Mouse (Mus musculus) retina, embryonic 14.5 days (tissue): ENCODE measurements around the gene Cort.
"Not testable (repeated sequence)": the region's sequence is repeated elsewhere in the genome, so short reads cannot be mapped to it uniquely, and the experiment has no call there.

Source experiments
- DNase-seq: peaks from one replicate; pipeline ENCODE4 v3.0.0-alpha.2; 2015; ENCODE audit warnings: low spot score

Cort gene

DNA sequence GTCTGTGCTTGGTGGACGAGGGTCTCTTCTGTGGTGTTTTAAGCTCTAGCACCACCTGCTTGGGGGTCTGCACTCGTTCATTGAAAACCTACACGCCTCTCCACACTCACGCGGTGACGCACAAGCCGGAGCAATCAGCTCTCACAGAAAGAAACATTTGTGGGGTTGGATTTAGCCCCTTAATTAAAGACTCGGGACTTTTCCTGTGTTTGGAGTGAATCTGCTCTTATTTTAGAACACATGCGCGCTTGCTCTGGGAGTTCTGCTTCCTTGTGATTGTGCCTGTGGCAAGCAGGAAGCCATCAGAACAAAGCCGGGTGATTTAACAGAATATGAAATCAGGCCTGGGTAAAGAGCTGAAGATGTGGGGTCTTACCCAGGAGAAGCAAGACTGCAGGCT, at the start of gene Cort:
TSS of gene Cort (minus strand) at position 101 of the 400 bp plus-strand sequence.
- DNase-seq: no peak

DNA sequence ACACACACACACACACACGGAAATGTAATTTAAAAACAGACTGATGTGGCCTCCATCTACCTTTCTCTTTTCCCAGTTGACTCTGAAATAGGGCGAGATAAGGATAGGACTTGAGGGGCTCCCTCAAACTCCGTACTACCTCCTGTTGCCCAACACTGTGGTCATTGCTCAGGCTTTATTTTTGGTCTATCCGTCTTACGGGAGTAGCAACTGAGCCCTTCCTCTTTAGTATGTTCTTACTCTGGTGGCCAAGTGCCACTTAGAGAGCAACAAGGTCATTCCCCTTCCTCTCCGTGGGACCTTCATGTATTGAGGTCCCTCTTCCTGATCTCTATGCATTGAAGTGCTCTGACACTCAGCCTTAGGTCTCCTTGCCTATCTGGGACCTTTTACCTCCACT, 47.1 kb upstream of the Cort start:
- no peak for DNase-seq

DNA sequence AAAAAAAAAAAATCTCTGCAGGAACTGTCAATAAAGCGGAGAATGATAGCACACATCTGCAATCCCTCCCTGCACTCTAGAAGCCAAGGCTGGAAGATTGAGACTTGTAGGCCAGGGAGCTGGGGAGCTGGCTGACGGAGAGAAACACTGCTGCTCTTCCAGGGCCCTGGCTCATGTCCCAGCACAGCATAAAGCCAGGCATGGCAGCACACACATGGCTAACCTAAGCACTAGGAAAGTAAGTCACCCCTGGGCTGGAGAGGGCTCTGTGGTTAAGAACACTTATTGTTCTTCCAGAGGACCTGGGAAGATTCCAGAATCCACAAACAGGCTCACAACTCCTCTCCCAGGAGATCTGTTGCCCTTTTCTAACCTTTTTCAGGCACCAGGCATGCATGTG, 46.1 kb upstream of the Cort start:
- DNase-seq: no peak

DNA sequence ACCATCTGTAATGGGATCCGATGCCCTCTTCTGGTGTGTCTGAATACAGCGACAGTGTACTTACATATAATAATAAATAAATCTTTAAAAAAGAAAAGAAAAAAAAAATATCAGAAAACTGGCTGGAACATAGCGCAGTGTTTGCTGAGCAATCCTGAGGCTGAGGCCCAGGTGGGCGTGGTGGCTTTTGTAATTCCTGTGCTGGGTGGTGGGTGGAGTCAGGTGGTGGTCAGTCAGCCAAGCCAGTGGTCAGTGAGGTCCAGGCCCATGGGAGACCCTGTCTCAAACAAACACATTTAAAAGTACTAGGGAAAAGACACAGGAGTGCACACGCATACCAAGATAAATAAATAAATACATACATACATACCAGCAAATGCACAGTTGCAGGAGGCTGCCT, 45.5 kb upstream of the Cort start:
- DNase-seq: no peak

DNA sequence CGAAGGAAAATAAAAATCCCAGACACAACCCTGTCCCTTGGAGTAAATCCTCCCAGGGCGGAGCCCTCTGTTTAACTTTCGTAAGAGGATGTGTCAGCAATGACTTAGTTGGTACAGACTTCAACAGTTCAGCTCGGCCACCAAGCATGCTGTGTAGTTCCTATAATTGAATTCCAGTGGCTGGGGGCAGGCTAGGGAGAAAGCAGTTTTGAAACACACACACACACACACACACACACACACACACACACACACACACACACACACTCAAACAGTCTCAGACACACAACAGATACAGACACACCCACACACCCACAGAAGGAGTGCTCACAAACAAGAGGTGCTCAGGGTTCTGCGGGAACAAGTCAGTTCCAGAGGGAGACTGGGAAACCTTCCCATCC, 45.0 kb upstream of the Cort start:
- no peak for DNase-seq

DNA sequence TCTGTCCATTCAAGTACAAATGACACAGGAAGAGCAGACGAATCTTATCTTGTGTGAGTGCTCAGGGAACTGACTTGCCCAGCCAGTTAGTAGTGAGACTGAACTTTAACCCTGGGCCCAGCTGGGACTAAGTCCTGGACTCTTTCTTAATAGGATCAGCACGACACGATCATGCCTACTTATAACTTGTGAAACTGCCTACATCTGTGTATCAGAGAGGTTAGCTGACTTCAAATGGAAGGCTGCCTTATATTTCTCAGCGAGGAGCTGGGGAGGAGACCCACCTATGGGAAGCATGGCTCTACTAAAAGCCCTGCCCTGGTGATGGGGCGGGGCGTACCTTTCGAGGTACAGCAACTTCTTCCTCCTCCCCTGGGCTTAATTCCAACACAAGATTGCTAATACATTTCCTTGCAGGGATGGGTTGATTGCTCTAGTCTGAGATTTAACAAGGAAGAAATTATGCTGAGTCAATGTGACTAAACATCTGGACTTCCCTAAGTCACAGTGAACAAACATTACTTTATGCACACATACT, 43.9 kb upstream of the Cort start:
- no peak for DNase-seq

DNA sequence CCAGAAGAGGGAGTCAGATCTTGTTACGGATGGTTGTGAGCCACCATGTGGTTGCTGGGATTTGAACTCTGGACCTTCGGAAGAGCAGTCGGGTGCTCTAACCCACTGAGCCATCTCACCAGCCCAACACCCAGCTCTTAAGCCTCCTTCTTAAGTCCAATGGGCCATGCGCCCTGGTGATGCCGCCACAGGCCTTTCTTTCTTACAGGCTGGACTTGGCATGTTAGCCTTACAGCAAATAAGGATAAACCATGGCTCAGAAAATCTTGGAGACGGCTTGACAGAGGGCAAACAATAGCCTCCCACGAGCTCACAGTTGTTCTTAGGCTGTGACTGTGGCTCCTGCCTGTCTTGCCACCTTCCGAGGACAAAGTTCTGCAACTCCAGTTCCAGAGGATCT, 43.4 kb upstream of the Cort start:
- DNase-seq: not testable (repeated sequence)

DNA sequence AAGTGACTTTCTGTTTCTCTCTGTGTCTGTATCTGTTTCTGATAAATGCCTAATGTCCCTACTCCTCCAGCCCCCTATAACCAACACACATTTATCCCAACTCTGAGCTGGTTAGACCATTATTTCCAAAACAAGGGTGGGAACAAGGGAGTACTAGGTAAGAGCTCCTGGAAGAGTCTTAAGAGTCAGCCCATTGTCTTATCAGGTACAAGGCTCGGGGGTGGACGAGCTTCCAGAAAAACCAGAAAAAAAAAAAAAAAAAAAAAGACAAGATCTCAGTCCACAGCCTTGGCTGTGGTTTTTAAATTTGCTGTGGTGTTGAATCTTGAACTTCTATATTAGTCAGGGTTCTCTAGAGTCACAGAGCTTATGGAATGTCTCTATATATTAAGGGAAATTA, 41.5 kb upstream of the Cort start:
- no peak for DNase-seq

DNA sequence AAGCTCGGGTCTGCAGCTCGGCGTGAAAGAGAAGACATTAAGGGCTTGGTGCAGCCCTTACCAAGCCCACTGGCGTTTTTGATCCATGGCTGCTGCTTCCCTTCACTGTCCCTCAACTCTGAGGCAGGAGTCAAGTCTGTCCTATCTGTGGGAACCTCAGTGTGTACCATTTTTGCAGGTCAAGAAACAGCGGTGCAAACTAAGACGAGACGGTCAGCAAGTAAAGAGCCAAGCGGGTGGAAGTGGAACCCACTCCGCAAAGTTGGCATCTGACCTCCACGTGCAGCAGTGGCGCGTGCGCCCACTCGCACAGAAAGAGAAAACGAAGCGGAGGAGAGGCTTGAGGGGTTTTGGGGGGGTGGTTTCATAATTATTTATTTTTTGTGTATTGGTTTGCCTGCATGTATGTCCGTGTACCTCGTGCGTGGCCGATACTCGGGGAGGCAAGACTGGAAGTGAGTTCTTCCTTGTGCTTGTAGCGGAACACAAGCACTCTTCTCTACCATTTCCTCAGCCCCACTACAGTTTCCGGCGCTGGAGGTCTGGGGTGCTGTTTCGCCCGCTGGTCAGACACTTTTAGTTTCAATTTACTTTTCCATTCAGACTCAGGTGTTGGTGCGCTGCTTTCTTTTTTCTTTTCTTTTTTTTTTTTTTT, 40.5 kb upstream of the Cort start:
- DNase-seq: no peak

DNA sequence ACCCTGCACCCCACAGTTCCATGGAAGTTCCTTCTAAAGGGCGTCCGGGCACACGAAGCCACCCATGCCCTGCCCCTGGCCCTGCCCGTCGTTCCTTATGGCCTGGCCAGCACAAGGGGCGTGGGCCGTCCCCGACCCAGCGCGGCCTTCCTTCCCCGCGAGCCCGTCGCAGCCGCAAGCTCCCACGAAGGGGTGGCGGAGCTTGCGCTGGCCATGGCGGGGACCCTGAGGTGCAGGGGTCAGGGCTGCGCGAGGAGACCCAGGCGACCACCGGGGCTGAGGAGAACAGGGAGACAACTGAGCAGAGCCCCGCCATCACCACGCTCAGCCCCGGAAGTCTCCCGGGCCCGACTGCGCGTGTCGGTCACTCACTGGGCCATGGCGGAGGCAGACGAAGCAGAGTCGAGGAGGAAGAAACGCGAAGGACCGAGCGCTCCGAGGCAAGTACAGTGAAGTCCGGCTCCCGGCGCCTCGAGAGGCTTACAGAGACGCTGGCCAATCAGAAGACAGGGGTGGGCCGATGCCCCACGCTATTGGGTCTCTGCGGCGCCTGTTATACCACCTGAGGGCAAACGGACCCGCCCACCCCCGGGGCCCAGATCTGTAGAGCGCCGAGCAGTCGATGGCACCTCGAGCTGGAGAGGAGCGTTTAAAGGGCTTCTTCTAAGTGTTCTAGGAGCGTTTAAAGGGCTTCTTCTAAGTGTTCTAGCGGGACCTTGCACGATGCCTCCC, 39.8 kb upstream of the Cort start, which contains the start of gene Pgd:
TSS of gene Pgd (minus strand) at position 557 of the 732 bp plus-strand sequence.
- DNase-seq: peak; percentile 98

DNA sequence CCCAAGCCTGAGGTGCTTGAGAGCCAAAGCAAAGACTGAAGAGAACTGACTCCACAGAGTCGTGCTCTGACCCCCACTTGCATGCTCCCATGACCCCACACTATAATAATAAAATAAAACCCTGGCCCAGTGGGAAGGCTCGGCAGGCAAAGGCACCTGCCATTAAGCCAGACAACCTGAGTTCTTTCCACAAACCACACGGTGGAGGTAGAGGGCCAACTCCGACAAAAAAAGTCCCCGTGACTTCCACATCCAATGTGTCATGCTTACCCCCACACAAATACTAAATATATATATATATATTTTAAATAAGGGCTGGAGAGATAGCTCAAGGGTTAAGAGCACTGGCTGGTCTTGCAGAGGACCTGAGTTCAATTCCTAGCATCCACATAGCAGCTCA, 37.6 kb upstream of the Cort start:
- DNase-seq: no peak

DNA sequence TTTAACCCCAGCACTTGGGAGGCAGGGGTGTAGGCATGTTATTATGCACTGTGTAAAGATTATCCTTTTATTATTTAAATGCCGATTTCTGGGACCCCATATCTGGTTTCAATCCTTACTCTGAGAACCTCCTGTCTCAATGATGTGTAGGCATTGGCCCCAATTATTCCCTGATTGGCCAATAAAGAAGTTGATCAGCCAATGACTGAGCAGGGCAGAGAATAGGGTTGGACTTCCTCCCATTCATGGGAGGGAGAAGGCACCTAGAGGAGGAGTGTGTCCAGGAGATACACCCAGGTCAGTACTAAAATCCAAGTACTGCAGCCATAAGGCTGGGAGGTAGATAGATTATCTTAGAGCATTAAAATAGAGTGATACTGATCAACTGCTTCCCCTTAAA, 36.6 kb upstream of the Cort start:
- DNase-seq: no peak

DNA sequence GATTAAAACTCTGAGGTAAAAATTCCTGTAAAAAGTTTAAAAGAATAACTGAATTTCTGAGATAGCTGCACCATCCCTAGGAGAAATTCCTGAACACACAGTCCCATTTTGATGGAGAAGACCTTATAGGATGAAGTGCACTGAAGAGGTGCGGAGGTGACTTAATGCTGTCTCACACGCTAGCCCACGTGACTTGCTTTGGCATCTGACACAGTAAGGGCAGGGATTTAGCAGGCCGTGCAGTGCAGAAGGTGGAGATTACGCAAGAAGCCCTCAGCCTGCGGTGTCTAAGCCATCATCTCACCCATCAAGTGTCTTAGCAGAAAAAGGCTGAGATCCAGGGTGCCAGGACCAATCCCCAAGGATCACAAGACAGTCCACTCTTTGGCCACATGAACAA, 34.6 kb upstream of the Cort start:
- no peak for DNase-seq

DNA sequence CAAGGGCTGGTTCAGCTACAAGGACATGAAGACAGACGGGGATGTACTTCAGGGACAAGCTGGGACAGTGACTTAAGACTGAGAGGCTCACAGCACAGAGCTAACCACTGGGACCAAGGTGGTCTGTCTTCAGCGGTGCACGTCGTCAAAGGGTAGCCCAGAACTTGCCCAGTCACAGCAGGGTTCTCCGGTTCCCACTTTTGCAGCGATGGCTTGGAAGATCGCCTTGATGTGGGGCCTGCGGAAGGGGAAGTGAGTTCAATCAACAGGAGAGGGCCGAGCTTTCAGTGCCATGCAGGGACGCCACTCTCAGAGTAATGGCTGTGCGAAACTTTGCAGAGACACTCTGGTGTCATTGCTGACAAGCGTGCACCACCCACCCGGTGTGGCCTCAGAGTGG, 33.3 kb upstream of the Cort start:
- DNase-seq: no peak

DNA sequence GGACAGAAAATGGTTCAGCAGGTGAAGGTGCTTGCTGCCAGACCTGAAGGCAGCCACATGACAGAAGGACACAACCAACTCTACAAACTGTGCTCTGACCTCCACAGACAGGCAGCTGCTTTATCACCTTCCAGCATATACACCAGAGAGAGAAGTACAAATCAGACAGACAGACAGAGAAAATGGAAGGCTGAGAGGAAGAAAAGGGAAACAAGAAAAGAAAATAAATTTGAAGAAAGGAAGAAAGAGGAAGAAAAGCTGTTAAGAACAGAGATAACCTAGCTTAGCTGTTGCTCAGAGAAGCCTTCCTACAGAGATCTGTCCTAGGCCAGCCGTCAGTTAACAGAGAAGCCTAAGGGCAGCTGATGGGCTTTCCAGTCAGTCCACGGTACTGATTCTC, 32.6 kb upstream of the Cort start:
- DNase-seq: no peak

DNA sequence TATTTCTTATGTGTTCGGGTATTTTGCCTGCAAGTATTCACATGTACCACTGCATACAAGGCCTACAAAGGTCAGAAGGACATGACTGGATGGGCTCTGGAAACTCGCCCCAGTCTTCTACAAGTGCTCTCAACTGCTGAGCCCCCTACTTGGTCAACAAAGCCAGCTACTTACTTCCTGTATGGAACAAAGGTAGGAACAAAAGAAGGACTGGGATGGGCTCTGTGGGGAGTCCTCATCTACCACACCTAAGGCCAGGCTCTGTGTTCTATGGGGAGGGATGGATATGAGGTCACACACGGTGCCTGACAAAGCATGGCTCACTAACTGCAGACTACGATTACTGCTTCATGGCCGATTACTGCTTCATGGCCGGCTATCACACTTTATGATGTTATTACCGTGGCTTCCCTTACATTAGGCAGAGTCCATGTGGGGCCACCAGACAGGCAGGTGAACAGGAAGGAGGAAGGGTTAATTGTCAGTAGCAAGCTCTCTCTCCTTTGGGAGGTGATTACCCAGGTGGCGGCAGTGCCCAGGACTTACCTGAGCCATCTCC, 30.9 kb upstream of the Cort start:
- DNase-seq: no peak

DNA sequence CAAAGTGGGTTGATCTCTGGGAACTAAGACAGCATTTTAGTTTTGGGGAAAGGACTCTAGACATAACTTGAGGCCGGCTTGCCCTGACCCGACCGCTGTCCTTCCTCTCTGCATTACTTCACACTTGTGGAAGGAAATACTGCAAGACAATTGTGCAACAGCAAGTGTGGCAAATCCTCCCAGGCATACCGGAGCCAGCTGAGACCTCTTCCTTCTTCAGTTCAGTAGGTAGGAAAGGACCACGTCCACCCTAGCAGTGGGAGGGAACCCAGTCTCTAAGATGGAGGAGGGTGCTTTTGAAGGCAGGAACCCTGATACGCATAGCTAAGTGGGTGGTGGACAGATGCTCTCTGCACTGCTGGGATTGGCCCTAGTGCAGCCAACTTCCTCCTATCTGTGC, 29.1 kb upstream of the Cort start:
- no peak for DNase-seq

DNA sequence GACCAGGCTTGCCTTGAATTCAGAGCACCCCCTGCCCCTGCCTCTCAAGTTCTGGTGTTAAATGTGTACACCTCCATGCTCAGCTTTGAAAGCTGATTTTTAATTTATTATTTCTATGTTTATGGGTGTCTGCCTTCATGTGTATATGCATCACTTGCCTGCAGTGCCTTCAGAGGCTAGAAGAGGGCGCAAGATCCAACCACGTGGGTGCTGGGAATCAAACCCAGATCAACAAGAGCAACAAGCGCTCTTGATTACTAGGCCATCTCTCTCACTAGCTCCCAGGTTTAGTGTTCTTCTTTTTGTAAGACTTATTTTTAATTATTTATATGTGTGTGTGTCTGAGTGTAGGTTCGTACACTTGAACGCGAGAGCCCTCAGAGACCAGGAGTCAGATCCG, 28.3 kb upstream of the Cort start:
- no peak for DNase-seq

DNA sequence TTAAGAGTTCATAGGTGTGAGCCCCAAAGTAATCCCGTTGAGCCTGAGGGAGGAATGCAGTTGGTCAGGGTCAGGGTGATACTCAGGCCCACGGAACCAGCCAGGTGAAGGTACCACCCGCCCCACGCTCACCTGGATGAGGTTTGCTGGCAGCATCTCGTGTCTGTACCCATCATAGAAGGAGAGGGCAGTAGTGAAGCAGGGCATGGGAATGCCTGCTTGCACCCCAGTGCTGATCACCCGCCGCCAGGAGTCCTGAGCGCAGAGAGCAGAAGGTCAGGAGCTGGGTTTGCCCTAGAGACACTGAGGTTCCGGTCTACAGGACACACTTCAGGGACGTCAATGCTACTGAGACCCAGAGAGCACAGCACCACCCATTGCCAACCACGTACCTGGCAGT, 24.2 kb upstream of the Cort start:
- DNase-seq: no peak

DNA sequence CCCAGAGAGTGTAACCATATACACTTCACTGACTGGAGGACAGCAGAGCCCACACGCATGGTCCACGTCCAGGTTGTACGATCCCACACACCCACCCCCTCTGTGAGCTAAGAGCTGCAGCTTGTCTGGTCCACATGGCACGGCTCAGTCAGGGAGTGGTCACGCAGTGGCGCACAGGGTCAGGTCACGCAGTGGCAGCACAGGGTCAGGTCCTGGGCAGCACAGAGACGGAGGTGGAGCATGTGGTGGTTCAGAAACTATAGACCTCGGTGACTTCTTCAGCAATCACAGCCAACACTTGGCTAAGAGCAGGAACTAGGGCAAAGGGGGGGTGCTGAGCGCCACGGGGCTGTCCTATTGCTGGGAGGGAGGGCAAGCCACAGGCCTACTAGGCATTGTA, 23.7 kb upstream of the Cort start:
- no peak for DNase-seq

DNA sequence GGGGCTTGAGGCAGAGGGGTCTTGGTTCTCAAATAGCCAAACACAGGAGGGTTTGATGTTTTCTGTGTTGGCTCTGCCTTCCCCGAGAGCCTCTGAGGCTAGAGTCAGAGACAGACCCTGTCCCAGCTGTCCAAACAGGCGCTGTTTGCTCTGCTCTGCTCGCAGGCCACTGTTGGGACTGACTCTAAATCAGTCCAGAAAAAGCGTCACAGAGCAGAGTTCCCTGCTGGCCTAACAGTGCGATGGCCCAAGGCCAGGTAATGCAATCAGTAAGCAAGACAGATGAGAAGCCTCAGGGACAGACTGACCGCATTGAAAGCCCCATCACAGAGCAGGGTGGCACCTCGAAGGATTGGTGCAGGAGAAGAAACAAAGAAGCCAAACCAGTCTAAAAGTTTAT, 23.0 kb upstream of the Cort start:
- DNase-seq: no peak

DNA sequence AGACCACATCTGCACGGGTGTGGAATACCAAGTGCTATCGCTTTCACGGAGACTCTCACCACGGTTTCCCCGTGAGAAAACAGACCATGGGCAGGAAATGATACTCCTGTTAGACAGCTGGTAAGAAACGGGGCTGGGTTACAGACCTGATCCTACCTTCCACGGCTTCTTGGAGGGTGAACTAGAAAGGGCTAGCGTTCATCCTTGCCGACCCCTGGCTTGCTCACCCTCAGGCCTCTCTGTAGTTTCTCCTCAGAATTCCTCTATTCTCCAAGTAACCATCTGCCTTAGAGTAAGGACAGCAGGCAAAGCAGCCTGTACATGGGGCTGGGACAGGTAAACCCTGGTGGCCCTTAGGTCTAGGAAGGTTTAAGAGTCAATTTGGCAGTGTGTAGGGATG, 22.6 kb upstream of the Cort start:
- DNase-seq: no peak

DNA sequence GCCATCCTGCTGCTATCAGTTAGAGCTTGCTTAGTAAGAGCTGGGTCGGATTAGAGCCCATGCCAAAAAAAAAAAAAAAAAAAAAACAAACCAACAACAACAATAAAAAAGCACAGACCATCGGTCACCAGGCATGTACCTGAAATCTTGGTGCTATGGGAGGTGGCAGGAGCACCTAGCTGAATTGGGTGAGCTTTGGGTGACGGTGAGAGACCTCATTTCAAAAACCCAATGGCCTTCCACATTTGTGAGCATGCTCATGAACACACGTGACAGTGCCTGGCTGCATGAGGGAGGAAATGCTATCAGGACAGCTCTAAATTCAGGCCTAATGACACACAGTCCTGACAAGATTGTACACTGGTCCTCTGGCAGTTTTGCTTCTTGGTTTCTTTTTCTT, 21.5 kb upstream of the Cort start:
- no peak for DNase-seq
